Mouse (Mus musculus): ENCODE results near the gene Olfr452.

- TF ChIP-seq POLR2A (IDR thresholded peaks at IDR 0.05; ENCODE audit: low read depth, low read length) (no peak), CTCF (IDR thresholded peaks at IDR 0.05; ENCODE audit: extremely low read depth, insufficient read depth, insufficient read length, insufficient replicate concordance) (no peak)
Measured at GRCm38 (mm10) chr6:42739071-42739470, 45.8 kb upstream of the Olfr452 start, which contains the start of gene Olfr453.
